Mouse (Mus musculus): ENCODE results near the gene Klhdc9. TPM values are rescaled to one million over a fixed set of nuclear protein-coding genes. Genes with fewer than 3 reads are reported as not detected.

Gene Klhdc9
- polyA plus RNA-seq, 1 experiment from 2014 or later: 2.2 TPM

- Histone ChIP-seq H3K4me2 (no peak overlapping the region), H3K27ac (no peak overlapping the region), H3K4me3 (replicated peaks) (no peak overlapping the region), H3K9ac (replicated peaks) (no peak overlapping the region), H3K36me3 (peaks cover 38% of the 10 kb centered on the region), H3K4me1 (replicated peaks) (peaks cover 18% of the 10 kb centered on the region), H3K27me3 (no peaks in the 10 kb centered on the region), H3K9me3 (peaks cover 4% of the 10 kb centered on the region; the same call in 1 of the 2 replicates)
- ATAC-seq (ENCODE audit: insufficient number of reproducible peaks, insufficient read depth, low FRiP score, low TSS enrichment, low read depth): no peak
- WGBS: 88% methylated on average over 2 of the region's 2 CpGs
These were observed 3.8 kb downstream of the Klhdc9 start for GRCm38 (mm10) chr1:171356814-171357213.

DNA sequence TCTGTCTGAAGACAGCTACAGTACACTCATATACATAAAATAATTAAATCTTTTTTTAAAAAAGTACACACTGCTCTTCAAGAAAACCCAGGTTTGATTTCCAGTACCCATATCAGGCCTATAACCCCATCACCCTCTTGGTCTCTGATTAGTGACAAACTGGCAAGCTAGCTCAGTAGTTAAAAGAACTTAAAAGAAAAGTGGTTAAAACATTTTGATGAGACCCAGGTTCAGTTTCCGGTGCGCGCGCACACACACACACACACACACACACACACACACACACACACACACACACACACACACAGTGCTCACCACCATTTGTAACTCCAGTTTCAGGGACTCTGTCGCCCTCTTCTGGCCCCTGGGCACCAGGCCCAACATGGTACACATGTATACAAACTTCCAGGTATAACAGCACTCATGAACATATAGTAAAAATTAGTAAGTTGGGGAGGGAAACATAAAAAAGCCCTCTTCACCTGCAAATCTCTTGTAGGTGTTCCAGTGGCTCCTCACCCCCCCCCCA, 4.7 kb downstream of the Klhdc9 start:
- Histone ChIP-seq H3K27me3 (no peaks in the 10 kb centered on the region), H3K4me3 (replicated peaks) (no peak overlapping the region), H3K9ac (replicated peaks) (no peak overlapping the region), H3K36me3 (peaks cover 38% of the 10 kb centered on the region), H3K9me3 (peaks cover 4% of the 10 kb centered on the region; the same call in 1 of the 2 replicates), H3K4me2 (no peak overlapping the region), H3K27ac (no peak overlapping the region), H3K4me1 (replicated peaks) (peaks cover 13% of the 10 kb centered on the region; the same call in 1 of the 2 replicates)
- ATAC-seq (ENCODE audit: insufficient number of reproducible peaks, insufficient read depth, low FRiP score, low TSS enrichment, low read depth): no peak
- WGBS: 71% methylated on average over 4 of the region's 5 CpGs

GRCm38 (mm10) chr1:171349210-171349609, 11.4 kb downstream of the Klhdc9 start:
- Histone ChIP-seq H3K27me3 (no peaks in the 10 kb centered on the region), H3K27ac (no peak overlapping the region), H3K4me3 (replicated peaks) (no peak overlapping the region), H3K9ac (replicated peaks) (no peak overlapping the region), H3K36me3 (peaks cover 6% of the 10 kb centered on the region; the same call in 1 of the 2 replicates), H3K4me2 (no peak overlapping the region), H3K4me1 (replicated peaks) (peaks cover 16% of the 10 kb centered on the region), H3K9me3 (peaks cover 4% of the 10 kb centered on the region; the same call in 1 of the 2 replicates)
- ATAC-seq (ENCODE audit: insufficient number of reproducible peaks, insufficient read depth, low FRiP score, low TSS enrichment, low read depth): no peak
- 93% methylated on average over 2 of the region's 2 CpGs for WGBS

- no peak overlapping the region for H3K4me2 ChIP-seq
- H3K4me3 ChIP-seq (replicated peaks): no peak overlapping the region
- H3K4me1 ChIP-seq (replicated peaks): peaks cover 17% of the 10 kb centered on the region
- no peak overlapping the region for H3K9ac ChIP-seq (replicated peaks)
- no peak for ATAC-seq (ENCODE audit: insufficient number of reproducible peaks, insufficient read depth, low FRiP score, low TSS enrichment, low read depth)
- H3K9me3 ChIP-seq: peaks cover 5% of the 10 kb centered on the region; the same call in 1 of the 2 replicates
- no peaks in the 10 kb centered on the region for H3K27me3 ChIP-seq
- H3K27ac ChIP-seq: no peak overlapping the region
- peaks cover 10% of the 10 kb centered on the region for H3K36me3 ChIP-seq
- WGBS: 91% methylated on average over 3 of the region's 3 CpGs
These were observed 11.9 kb downstream of the Klhdc9 start for GRCm38 (mm10) chr1:171348665-171349064.

DNA sequence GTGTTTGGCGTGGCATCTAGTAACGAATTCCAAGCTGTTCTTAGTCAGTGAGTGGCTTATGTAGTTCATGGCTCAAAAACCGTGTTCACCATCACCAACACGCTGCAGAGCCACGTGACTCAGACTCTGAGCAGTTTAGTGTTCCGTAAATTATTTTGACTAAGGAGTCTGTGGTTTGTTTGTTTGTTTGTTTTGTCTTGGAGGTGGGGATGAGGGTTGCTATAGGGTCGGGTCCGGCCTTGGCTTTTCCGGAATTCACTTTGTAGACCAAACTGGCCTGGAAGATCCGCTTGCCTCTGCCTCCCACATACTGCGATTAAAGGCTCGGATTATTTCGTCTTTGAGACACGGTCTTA, 14.5 kb downstream of the Klhdc9 start:
- peak overlapping the region; percentile 84 for H3K9ac ChIP-seq (replicated peaks)
- peak overlapping the region; percentile 60; the same call in 1 of the 2 replicates for H3K27ac ChIP-seq
- H3K4me1 ChIP-seq (replicated peaks): peaks cover 17% of the 10 kb centered on the region
- peaks cover 5% of the 10 kb centered on the region; the same call in 1 of the 2 replicates for H3K9me3 ChIP-seq
- H3K36me3 ChIP-seq: peaks cover 35% of the 10 kb centered on the region
- H3K4me3 ChIP-seq (replicated peaks): peak overlapping the region; percentile 87
- 2% methylated on average over 14 of the region's 14 CpGs for WGBS
- H3K27me3 ChIP-seq: no peaks in the 10 kb centered on the region
- no peak for ATAC-seq (ENCODE audit: insufficient number of reproducible peaks, insufficient read depth, low FRiP score, low TSS enrichment, low read depth)
- H3K4me2 ChIP-seq: peak overlapping the region; percentile 89

GRCm38 (mm10) chr1:171345225-171346094, 15.1 kb downstream of the Klhdc9 start, which contains the start of the genes Nit1 and Pfdn2:
Gene Nit1, minus strand, starts transcription at chr1:171345646.
Gene Pfdn2, plus strand, starts transcription at chr1:171345670.
- peak; percentile 90 for ATAC-seq (ENCODE audit: insufficient number of reproducible peaks, insufficient read depth, low FRiP score, low TSS enrichment, low read depth)
- Histone ChIP-seq H3K4me2 (peak within 1 kb of the TSS; percentile 89), H3K4me3 (replicated peaks) (peak within 1 kb of the TSS; percentile 87), H3K9ac (replicated peaks) (peak within 1 kb of the TSS; percentile 84), H3K36me3 (peaks cover 42% of the 10 kb centered on the region), H3K27ac (peak within 1 kb of the TSS; percentile 60), H3K4me1 (replicated peaks) (peaks cover 17% of the 10 kb centered on the region), H3K27me3 (no peaks in the 10 kb centered on the region), H3K9me3 (peaks cover 5% of the 10 kb centered on the region; the same call in 1 of the 2 replicates)
- 1% methylated on average over 53 of the region's 53 CpGs for WGBS

- Histone ChIP-seq H3K4me2 (peak overlapping the region; percentile 89), H3K4me1 (replicated peaks) (peaks cover 17% of the 10 kb centered on the region), H3K9ac (replicated peaks) (peak overlapping the region; percentile 84)
These were observed 15.9 kb downstream of the Klhdc9 start for GRCm38 (mm10) chr1:171344715-171345114.

GRCm38 (mm10) chr1:171343922-171344677, 16.5 kb downstream of the Klhdc9 start:
- 80% methylated on average over 9 of the region's 9 CpGs for WGBS
- Histone ChIP-seq H3K9me3 (peaks cover 5% of the 10 kb centered on the region; the same call in 1 of the 2 replicates), H3K36me3 (peaks cover 55% of the 10 kb centered on the region), H3K27ac (no peak overlapping the region), H3K4me3 (replicated peaks) (peak overlapping the region; percentile 87; the same call in 1 of the 2 replicates), H3K4me2 (peak overlapping the region; percentile 89), H3K9ac (replicated peaks) (no peak overlapping the region), H3K4me1 (replicated peaks) (peaks cover 17% of the 10 kb centered on the region), H3K27me3 (no peaks in the 10 kb centered on the region)
- ATAC-seq (ENCODE audit: insufficient number of reproducible peaks, insufficient read depth, low FRiP score, low TSS enrichment, low read depth): no peak

More at GRCm38 (mm10) chr1:171344715-171345114, 15.9 kb downstream of the Klhdc9 start:
- H3K27ac ChIP-seq: no peak overlapping the region
- peaks cover 5% of the 10 kb centered on the region; the same call in 1 of the 2 replicates for H3K9me3 ChIP-seq
- H3K36me3 ChIP-seq: peaks cover 49% of the 10 kb centered on the region
- no peaks in the 10 kb centered on the region for H3K27me3 ChIP-seq
- ATAC-seq (ENCODE audit: insufficient number of reproducible peaks, insufficient read depth, low FRiP score, low TSS enrichment, low read depth): no peak
- 75% methylated on average over 9 of the region's 9 CpGs for WGBS
- peak overlapping the region; percentile 87 for H3K4me3 ChIP-seq (replicated peaks)

GRCm38 (mm10) chr1:171342262-171343207, 18.1 kb downstream of the Klhdc9 start:
- H3K27ac ChIP-seq: no peak overlapping the region
- H3K36me3 ChIP-seq: peaks cover 64% of the 10 kb centered on the region
- 94% methylated on average over 16 of the region's 16 CpGs for WGBS
- H3K4me2 ChIP-seq: no peak overlapping the region
- H3K4me1 ChIP-seq (replicated peaks): peaks cover 17% of the 10 kb centered on the region
- H3K9ac ChIP-seq (replicated peaks): no peak overlapping the region
- no peak overlapping the region for H3K4me3 ChIP-seq (replicated peaks)
- no peaks in the 10 kb centered on the region for H3K27me3 ChIP-seq
- ATAC-seq (ENCODE audit: insufficient number of reproducible peaks, insufficient read depth, low FRiP score, low TSS enrichment, low read depth): no peak
- H3K9me3 ChIP-seq: peaks cover 5% of the 10 kb centered on the region; the same call in 1 of the 2 replicates

- H3K4me3 ChIP-seq (replicated peaks): peak overlapping the region; percentile 77
- no peaks in the 10 kb centered on the region for H3K9me3 ChIP-seq
- WGBS: under 1% methylated on average over 4 of the region's 4 CpGs
- peaks cover 25% of the 10 kb centered on the region for H3K4me1 ChIP-seq (replicated peaks)
- peak; percentile 19; the same call in 1 of the 2 replicates for ATAC-seq (ENCODE audit: insufficient number of reproducible peaks, insufficient read depth, low FRiP score, low TSS enrichment, low read depth)
- H3K27me3 ChIP-seq: no peaks in the 10 kb centered on the region
- H3K4me2 ChIP-seq: peak overlapping the region; percentile 86
- H3K9ac ChIP-seq (replicated peaks): peak overlapping the region; percentile 93
- peaks cover 23% of the 10 kb centered on the region; the same call in 1 of the 2 replicates for H3K36me3 ChIP-seq
- peak overlapping the region; percentile 99 for H3K27ac ChIP-seq
These were observed 30.4 kb downstream of the Klhdc9 start for GRCm38 (mm10) chr1:171330216-171330560.

Data from limb, embryonic 12.5 days (tissue).